Comparison of ENCODE assay signal across 8 mouse cellular contexts in genomic region chr11:98941341-98941825, GRCm38 (mm10). TPM values are rescaled to one million over a fixed set of nuclear protein-coding genes. Genes with fewer than 3 reads are reported as not detected.
DNase-seq lines count a peak whose midpoint lies in the region; ATAC-seq and TF ChIP-seq lines count a peak whose summit lies in the region.

No protein-coding gene starts in this region.

- peak; percentile 1; the same call in 1 of the 2 replicates for ATAC-seq in forebrain, embryonic 15.5 days (replicated peaks)
- no peak for ATAC-seq in liver, embryonic 14.5 days (ENCODE audit: insufficient read depth)
- no peak for ATAC-seq in stomach, embryonic 14.5 days (ENCODE audit: insufficient number of reproducible peaks, insufficient read depth, low FRiP score, low read depth)

- peaks cover 63% of the 10 kb centered on the region for H3K4me1 ChIP-seq in bone marrow macrophage, adult 2 months (ENCODE audit: control insufficient read depth, insufficient read depth, low read length)
- peaks cover 89% of the 10 kb centered on the region for H3K4me1 ChIP-seq in forebrain, embryonic 15.5 days
- peaks cover 5 to 47% of the 10 kb centered on the region in 2 experiments; a peak in 3 of 4 replicates for H3K4me1 ChIP-seq in liver, embryonic 14.5 days (replicated peaks; ENCODE audit: control insufficient read depth in 2 of 2, insufficient read depth in 2 of 2, low read length in 1 of 2)
- H3K4me1 ChIP-seq in stomach, embryonic 14.5 days (ENCODE audit: control insufficient read depth, insufficient read depth, low read length) = peaks cover 87% of the 10 kb centered on the region

- peak overlapping the region; percentile 86 for H3K27ac ChIP-seq in left cerebral cortex, adult 2 months
- peak overlapping the region; percentile 95 for H3K27ac ChIP-seq in bone marrow macrophage, adult 2 months (ENCODE audit: insufficient read depth, low read depth, low read length)
- H3K27ac ChIP-seq in forebrain, embryonic 15.5 days (replicated peaks) = peak overlapping the region; percentile 91
- no peak overlapping the region; the same call in none of the 2 replicates for H3K27ac ChIP-seq in liver, embryonic 14.5 days
- H3K27ac ChIP-seq in stomach, embryonic 14.5 days (ENCODE audit: low read length) = peak overlapping the region; percentile 96

- DNase-seq in left cerebral cortex, adult 2 months (ENCODE audit: extremely low spot score in 1 of 2, low spot score in 2 of 2) = peak; percentile 55 to 67
- no peak for DNase-seq in left cerebral cortex, adult 11 months (ENCODE audit: low spot score)
- peak; percentile 83 for DNase-seq in kidney, adult 11 months
- DNase-seq in liver, embryonic 14.5 days (ENCODE audit: low read depth in 3 of 3, low spot score in 3 of 3) = no peak
- no peak for DNase-seq in embryo, embryonic 10 days (ENCODE audit: low spot score)

- no peaks in the 10 kb centered on the region for H3K36me3 ChIP-seq in forebrain, embryonic 15.5 days
- H3K36me3 ChIP-seq in liver, embryonic 14.5 days (replicated peaks; ENCODE audit: control insufficient read depth, insufficient read depth, low read depth) = no peaks in the 10 kb centered on the region
- no peaks in the 10 kb centered on the region for H3K36me3 ChIP-seq in stomach, embryonic 14.5 days (ENCODE audit: control insufficient read depth, insufficient read depth, low read length)

- TF ChIP-seq EP300 in liver, embryonic 14.5 days (IDR thresholded peaks at IDR 0.05; ENCODE audit: low read depth) = no peak

- peak overlapping the region; percentile 43 for H3K4me3 ChIP-seq in left cerebral cortex, adult 2 months
- peak overlapping the region; percentile 58 for H3K4me3 ChIP-seq in bone marrow macrophage, adult 2 months (ENCODE audit: insufficient read depth, low read length)
- H3K4me3 ChIP-seq in forebrain, embryonic 15.5 days = peak overlapping the region; percentile 55
- peak overlapping the region; percentile 42 to 73 for H3K4me3 ChIP-seq in liver, embryonic 14.5 days (ENCODE audit: insufficient read depth in 1 of 2, low read depth in 2 of 2, low read length in 2 of 2)
- peak overlapping the region; percentile 87 for H3K4me3 ChIP-seq in stomach, embryonic 14.5 days (ENCODE audit: low read depth, low read length)

- H3K27me3 ChIP-seq in forebrain, embryonic 15.5 days = peaks cover 7% of the 10 kb centered on the region
- H3K27me3 ChIP-seq in liver, embryonic 14.5 days (ENCODE audit: control insufficient read depth, insufficient read depth, low read length) = peaks cover 25% of the 10 kb centered on the region
- no peaks in the 10 kb centered on the region for H3K27me3 ChIP-seq in stomach, embryonic 14.5 days (ENCODE audit: control insufficient read depth, insufficient read depth, low read length)

- intact Hi-C loops in left cerebral cortex, adult 2 months (cut with DNase I) = loop anchor here (2.0 kb wide), 1 partner anchor 13 kb away; no protein-coding TSS in a partner anchor

- no peak for TF ChIP-seq CTCF in left cerebral cortex, adult 2 months (IDR thresholded peaks at IDR 0.05)
- no peak for TF ChIP-seq CTCF in bone marrow macrophage, adult 2 months (IDR thresholded peaks at IDR 0.05; ENCODE audit: low read depth, low read length)
- TF ChIP-seq CTCF in liver, embryonic 14.5 days (IDR thresholded peaks at IDR 0.05; ENCODE audit: low read depth) = no peak

- peak overlapping the region; percentile 70 for H3K4me2 ChIP-seq in forebrain, embryonic 15.5 days (replicated peaks)
- peak overlapping the region; percentile 73 for H3K4me2 ChIP-seq in liver, embryonic 14.5 days (ENCODE audit: low read depth)
- peak overlapping the region; percentile 96 for H3K4me2 ChIP-seq in stomach, embryonic 14.5 days (replicated peaks; ENCODE audit: low read depth, low read length)

- peak overlapping the region; percentile 61 for H3K9ac ChIP-seq in forebrain, embryonic 15.5 days (replicated peaks)
- H3K9ac ChIP-seq in liver, embryonic 14.5 days (replicated peaks) = peak overlapping the region; percentile 50; the same call in 1 of the 2 replicates
- H3K9ac ChIP-seq in stomach, embryonic 14.5 days (replicated peaks; ENCODE audit: low read depth, low read length) = peak overlapping the region; percentile 25

- WGBS in forebrain, embryonic 15.5 days = under 1% methylated on average over 12 of the region's 12 CpGs
- WGBS in liver, embryonic 14.5 days (ENCODE audit: insufficient replicate concordance) = 6% methylated on average over 12 of the region's 12 CpGs
- 2% methylated on average over 12 of the region's 12 CpGs for WGBS in stomach, embryonic 14.5 days

- no peaks in the 10 kb centered on the region for H3K9me3 ChIP-seq in forebrain, embryonic 15.5 days
- no peaks in the 10 kb centered on the region for H3K9me3 ChIP-seq in liver, embryonic 14.5 days (ENCODE audit: control insufficient read depth, low read length)
- no peaks in the 10 kb centered on the region for H3K9me3 ChIP-seq in stomach, embryonic 14.5 days (ENCODE audit: control insufficient read depth, low read depth, low read length)

- TF ChIP-seq POLR2A in bone marrow macrophage, adult 2 months (IDR thresholded peaks at IDR 0.05; ENCODE audit: borderline replicate concordance, low read depth, low read length) = no peak

RNA-seq across cellular contexts. Expression of gene Rara, which starts 13.8 kb away (rescaled TPM):
- 10 to 100 TPM; 14.0 to 18.7 TPM for total RNA-seq in left cerebral cortex, adult 2 months (2021)
- 24.0 and 25.9 TPM in 2 replicates for polyA plus RNA-seq in bone marrow macrophage, adult 2 months (2012; ENCODE audit: insufficient read depth, insufficient read length, missing spikeins)
- polyA plus RNA-seq in forebrain, embryonic 15.5 days (2015; fragmentation: Nextera tagmentation; extraction: Ambion mirVana) = 9.2 and 9.9 TPM in 2 replicates
- 1.9 and 2.3 TPM in 2 replicates for polyA plus RNA-seq in liver, embryonic 14.5 days (2012; rRNA removed)
- polyA plus RNA-seq in liver, embryonic 14.5 days (2014; fragmentation: Nextera tagmentation; extraction: Ambion mirVana) = 3.0 and 3.2 TPM in 2 replicates
- polyA plus RNA-seq in stomach, embryonic 14.5 days (2014; fragmentation: Nextera tagmentation; extraction: Ambion mirVana) = 54.0 and 56.8 TPM in 2 replicates

RNA-seq across cellular contexts. Expression of gene Cdc6, which starts 33.8 kb away (rescaled TPM):
- total RNA-seq in left cerebral cortex, adult 2 months (2021) = under 1 TPM; 0.35 to 0.36 TPM
- polyA plus RNA-seq in bone marrow macrophage, adult 2 months (2012; ENCODE audit: insufficient read depth, insufficient read length, missing spikeins) = 4.8 and 6.9 TPM in 2 replicates
- polyA plus RNA-seq in forebrain, embryonic 15.5 days (2015; fragmentation: Nextera tagmentation; extraction: Ambion mirVana) = 11.2 and 12.1 TPM in 2 replicates
- 16.9 and 28.6 TPM in 2 replicates for polyA plus RNA-seq in liver, embryonic 14.5 days (2012; rRNA removed)
- 64.1 and 71.0 TPM in 2 replicates for polyA plus RNA-seq in liver, embryonic 14.5 days (2014; fragmentation: Nextera tagmentation; extraction: Ambion mirVana)
- 31.4 and 32.6 TPM in 2 replicates for polyA plus RNA-seq in stomach, embryonic 14.5 days (2014; fragmentation: Nextera tagmentation; extraction: Ambion mirVana)

RNA-seq across cellular contexts. Expression of gene Gjd3, which starts 41.4 kb away (rescaled TPM):
- total RNA-seq in left cerebral cortex, adult 2 months (2021) = 1 to 10 TPM; 1.4 to 3.2 TPM
- polyA plus RNA-seq in bone marrow macrophage, adult 2 months (2012; ENCODE audit: insufficient read depth, insufficient read length, missing spikeins) = not detected in 2 replicates
- 0.62 and 0.84 TPM in 2 replicates for polyA plus RNA-seq in forebrain, embryonic 15.5 days (2015; fragmentation: Nextera tagmentation; extraction: Ambion mirVana)
- not detected in 2 replicates for polyA plus RNA-seq in liver, embryonic 14.5 days (2012; rRNA removed)
- polyA plus RNA-seq in liver, embryonic 14.5 days (2014; fragmentation: Nextera tagmentation; extraction: Ambion mirVana) = not detected in 2 replicates
- not detected in 2 replicates for polyA plus RNA-seq in stomach, embryonic 14.5 days (2014; fragmentation: Nextera tagmentation; extraction: Ambion mirVana)

Comparison
In these comparisons a context has a peak if more than half of its experiments do, and no peak if none do; other contexts are left out.
1. DNase-seq: peak in left cerebral cortex, adult 2 months (2 of 2) and kidney, adult 11 months (single experiment); none in left cerebral cortex, adult 11 months (single experiment), liver, embryonic 14.5 days (0 of 3) and embryo, embryonic 10 days (single experiment).
2. Peak in every context shown above with its lines, with median percentiles within 50 percentile points of each other: H3K4me3 ChIP-seq, H3K4me2 ChIP-seq and H3K9ac ChIP-seq.